Mouse (Mus musculus) cortical plate, adult 2 months (tissue): ENCODE results near the gene Vmn1r88. TPM values are rescaled to one million over a fixed set of nuclear protein-coding genes. Genes with fewer than 3 reads are reported as not detected.
"Not testable (repeated sequence)": the region's sequence is repeated elsewhere in the genome, so short reads cannot be mapped to it uniquely, and the experiment has no call there.

Experiments used
- H3K27ac ChIP-seq: fragments of 200-500 bp; 2 replicates; pipeline ENCODE4 v1.5.1; 2012; ENCODE audit warnings: low read length, control low read depth, inconsistent platforms; ENCODE audit not compliant: insufficient read depth
- H3K4me1 ChIP-seq: fragments of 200-500 bp; 2 replicates; pipeline ENCODE4 v1.6.1; 2011; ENCODE audit warnings: low read length; ENCODE audit not compliant: control insufficient read depth, insufficient read depth
- H3K4me3 ChIP-seq: fragments of 200-500 bp; 2 replicates; pipeline ENCODE4 v1.5.1; 2011; ENCODE audit warnings: mild to moderate bottlenecking, low read length, control low read depth; ENCODE audit not compliant: insufficient read depth
- CTCF ChIP-seq: fragments of 200-500 bp; IDR thresholded peaks from 2 replicates; pipeline ENCODE4 v1.5.1; 2011; ENCODE audit warnings: mild to moderate bottlenecking, control low read depth, low read length; ENCODE audit not compliant: insufficient read depth; ENCODE audit errors: extremely low read depth
- POLR2A ChIP-seq: fragments of 200-500 bp; IDR thresholded peaks from 2 replicates; pipeline ENCODE4 v1.6.1; 2011; ENCODE audit warnings: mild to moderate bottlenecking, low read length, control low read depth; ENCODE audit not compliant: insufficient read depth; ENCODE audit errors: extremely low read depth
- polyA plus RNA-seq: library from polyadenylated mRNA; depleted of rRNA; stranded (reverse); fragments of >200 nt; gene quantifications from 2 replicates; pipeline ENCODE4 v1.2.3, GENCODE M21; 2012; rRNA removed

Vmn1r88 gene
- not detected in 2 replicates for polyA plus RNA-seq

- H3K4me1 ChIP-seq = no peaks in the 10 kb centered on the region
- TF ChIP-seq CTCF = no peak
- no peak for TF ChIP-seq POLR2A
- H3K27ac ChIP-seq = no peak within 1 kb of the TSS
- H3K4me3 ChIP-seq = no peak within 1 kb of the TSS
Observed at GRCm38 (mm10) chr7:13159268-13159667, at the start of gene Vmn1r88. Vmn1r88 (plus strand) TSS chr7:13159568.

- Histone ChIP-seq H3K27ac (no peak within 1 kb of the TSS), H3K4me1 (no peaks in the 10 kb centered on the region), H3K4me3 (no peak within 1 kb of the TSS)
- TF ChIP-seq POLR2A = no peak
- no peak for TF ChIP-seq CTCF
Observed at GRCm38 (mm10) chr7:13119817-13120216, 39.6 kb upstream of the Vmn1r88 start, which contains the start of gene Vmn1r86. Vmn1r86 (minus strand) TSS chr7:13119917.

GRCm38 (mm10) chr7:13123554-13124153 lies 35.7 kb upstream of the Vmn1r88 start:
- not testable (repeated sequence) for H3K27ac ChIP-seq, H3K4me3 ChIP-seq

GRCm38 (mm10) chr7:13131856-13132255 lies 27.5 kb upstream of the Vmn1r88 start:
- no peak for TF ChIP-seq CTCF
- TF ChIP-seq POLR2A = no peak
- no peak overlapping the region for H3K27ac ChIP-seq

More at GRCm38 (mm10) chr7:13123554-13124153, 35.7 kb upstream of the Vmn1r88 start:
- H3K4me1 ChIP-seq = not testable (repeated sequence)

GRCm38 (mm10) chr7:13137340-13137739 lies 22.0 kb upstream of the Vmn1r88 start:
- Histone ChIP-seq H3K27ac (no peak overlapping the region), H3K4me1 (no peaks in the 10 kb centered on the region), H3K4me3 (no peak overlapping the region)
- TF ChIP-seq POLR2A = no peak
- no peak for TF ChIP-seq CTCF

More at GRCm38 (mm10) chr7:13131856-13132255, 27.5 kb upstream of the Vmn1r88 start:
- H3K4me3 ChIP-seq = no peak overlapping the region
- no peaks in the 10 kb centered on the region for H3K4me1 ChIP-seq

- TF ChIP-seq CTCF (no peak), POLR2A (no peak)
- no peaks in the 10 kb centered on the region for H3K4me1 ChIP-seq
- H3K4me3 ChIP-seq = no peak within 1 kb of the TSS
- no peak within 1 kb of the TSS for H3K27ac ChIP-seq
Observed at GRCm38 (mm10) chr7:13140057-13140456, 19.3 kb upstream of the Vmn1r88 start, which contains the start of gene Vmn1r87. Vmn1r87 (minus strand) TSS chr7:13140157.

- no peaks in the 10 kb centered on the region for H3K4me1 ChIP-seq
- H3K4me3 ChIP-seq = no peak within 1 kb of the TSS
- no peak within 1 kb of the TSS for H3K27ac ChIP-seq
- no peak for TF ChIP-seq POLR2A
- no peak for TF ChIP-seq CTCF
Observed at GRCm38 (mm10) chr7:13212720-13213119, 53.4 kb downstream of the Vmn1r88 start, which contains the start of gene Vmn1r89. Vmn1r89 (plus strand) TSS chr7:13213020.

Other genes starting within 250 kb of the Vmn1r88 start
- gene Rps5, start 237.3 kb upstream of the Vmn1r88 start, polyA plus RNA-seq = 782 and 785 TPM in 2 replicates
- 0.96 and 1.0 TPM in 2 replicates for gene Rnf225, start 232.2 kb upstream of the Vmn1r88 start, polyA plus RNA-seq
- gene Zfp324, start 193.7 kb upstream of the Vmn1r88 start, polyA plus RNA-seq = 5.6 and 6.1 TPM in 2 replicates
- 9.7 and 10.1 TPM in 2 replicates for gene Zfp446, start 181.7 kb upstream of the Vmn1r88 start, polyA plus RNA-seq
- gene Slc27a5, start 161.4 kb upstream of the Vmn1r88 start, polyA plus RNA-seq = 0.69 and 0.78 TPM in 2 replicates
- 225 and 226 TPM in 2 replicates for gene Trim28, start 160.5 kb upstream of the Vmn1r88 start, polyA plus RNA-seq
- gene Zbtb45, start 149.5 kb upstream of the Vmn1r88 start, polyA plus RNA-seq = 32.2 and 33.4 TPM in 2 replicates
- 224 and 229 TPM in 2 replicates for gene Chmp2a, start 124.8 kb upstream of the Vmn1r88 start, polyA plus RNA-seq
- 400 and 402 TPM in 2 replicates for gene Ube2m, start 121.3 kb upstream of the Vmn1r88 start, polyA plus RNA-seq
- 14.3 and 15.2 TPM in 2 replicates for gene Mzf1, start 104.8 kb upstream of the Vmn1r88 start, polyA plus RNA-seq
- gene Vmn1r85, start 64.4 kb upstream of the Vmn1r88 start, polyA plus RNA-seq = not detected in 2 replicates
- gene Vmn1r86, start 39.7 kb upstream of the Vmn1r88 start, polyA plus RNA-seq = not detected in 2 replicates
- not detected in 2 replicates for gene Vmn1r87, start 19.4 kb upstream of the Vmn1r88 start, polyA plus RNA-seq
- not detected in 2 replicates for gene Vmn1r89, start 53.5 kb downstream of the Vmn1r88 start, polyA plus RNA-seq
- 9.3 and 9.4 TPM in 2 replicates for gene Lig1, start 117.7 kb downstream of the Vmn1r88 start, polyA plus RNA-seq
- 8.5 and 8.6 TPM in 2 replicates for gene Zswim9, start 119.2 kb downstream of the Vmn1r88 start, polyA plus RNA-seq
- gene Pla2g4c, start 165.1 kb downstream of the Vmn1r88 start, polyA plus RNA-seq = 0.30 and 0.33 TPM in 2 replicates
- gene Cabp5, start 238.6 kb downstream of the Vmn1r88 start, polyA plus RNA-seq = 0.17 and 0.23 TPM in 2 replicates